Mouse (Mus musculus) skeletal muscle tissue, adult 2 months (tissue): Measurements from ENCODE around the gene Lrrn1.

Experiments
- DNase-seq: peaks from one replicate; pipeline ENCODE4 v3.0.0-alpha.2; 2012; ENCODE audit warnings: low read depth, low spot score

Gene Lrrn1

DNA sequence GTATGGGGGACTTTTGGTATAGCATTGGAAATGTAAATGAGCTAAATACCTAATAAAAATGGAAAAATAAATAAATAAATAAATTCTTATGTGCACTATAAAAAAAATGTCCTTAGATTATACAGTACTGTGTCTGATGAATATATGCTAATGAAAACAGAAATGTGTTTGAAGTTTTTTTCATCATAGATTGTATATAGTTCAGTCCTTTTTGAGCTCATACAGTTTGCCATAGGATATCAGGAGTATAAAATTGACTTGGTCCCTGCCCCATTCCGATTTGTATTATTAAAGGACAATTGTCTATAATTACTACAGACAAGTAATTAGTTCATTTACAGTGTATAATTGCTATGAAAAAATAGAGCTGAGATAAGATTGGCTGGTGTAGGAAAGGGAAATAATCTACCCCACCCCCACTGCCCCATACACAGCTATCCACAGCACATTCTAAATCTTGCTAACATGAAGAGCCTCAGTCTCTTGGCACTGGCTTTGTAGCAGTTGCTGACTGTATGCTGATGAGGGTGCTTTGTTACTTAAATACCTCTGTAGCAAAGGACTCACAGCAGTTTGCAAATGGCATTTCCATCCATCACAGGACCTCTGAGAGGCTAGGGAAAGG lies 54.3 kb downstream of the Lrrn1 start:
- DNase-seq, result no peak

DNA sequence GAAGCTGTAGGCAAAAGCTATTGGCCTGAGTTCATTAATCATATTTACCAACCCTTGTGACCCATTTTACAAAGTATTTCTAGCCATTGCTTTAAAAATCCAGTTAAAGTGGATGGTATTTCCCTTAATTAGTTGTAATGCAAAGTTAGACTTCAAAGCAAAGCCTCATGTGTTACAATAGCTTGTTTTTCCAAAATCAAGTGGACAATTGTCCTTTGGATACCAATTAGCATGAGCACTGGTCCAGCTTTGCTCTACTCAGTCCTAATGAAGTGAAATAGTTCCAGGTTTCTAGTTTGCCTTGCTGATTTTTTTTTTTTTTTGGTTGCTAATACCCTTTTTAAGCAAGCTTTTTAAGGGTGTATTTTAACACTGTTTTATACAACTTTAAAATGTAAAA lies 75.6 kb downstream of the Lrrn1 start:
- DNase-seq, result no peak

DNA sequence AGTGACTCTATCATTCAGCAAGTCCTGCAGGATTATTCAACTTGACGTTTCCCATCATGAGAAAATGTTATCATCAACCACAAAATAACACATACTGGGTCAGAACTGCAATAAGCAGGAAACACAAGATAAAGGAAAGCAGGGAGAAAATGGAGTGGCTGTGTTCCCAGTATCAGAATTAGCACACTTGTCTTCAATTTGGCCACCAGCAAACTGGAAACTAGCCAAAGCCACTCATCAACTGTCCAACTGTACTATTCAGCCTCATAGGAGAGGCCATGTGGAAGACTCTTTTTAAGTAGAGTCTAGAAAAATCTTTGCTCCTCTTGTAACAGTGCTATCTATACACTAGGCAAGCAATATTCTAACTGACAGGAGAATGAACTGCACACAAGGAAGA lies 84.7 kb downstream of the Lrrn1 start:
- no peak for DNase-seq
